Mouse (Mus musculus): ENCODE data around the gene Pak7.
"Not testable (repeated sequence)": the region's sequence is repeated elsewhere in the genome, so short reads cannot be mapped to it uniquely, and the experiment has no call there.

The Pak7 gene

GRCm38 (mm10) chr2:136387181-136388131 is at the start of gene Pak7:
Gene Pak7, minus strand, starts transcription at chr2:136387967.
- in situ Hi-C loops (cut with MboI, MseI): no loop called here

DNA sequence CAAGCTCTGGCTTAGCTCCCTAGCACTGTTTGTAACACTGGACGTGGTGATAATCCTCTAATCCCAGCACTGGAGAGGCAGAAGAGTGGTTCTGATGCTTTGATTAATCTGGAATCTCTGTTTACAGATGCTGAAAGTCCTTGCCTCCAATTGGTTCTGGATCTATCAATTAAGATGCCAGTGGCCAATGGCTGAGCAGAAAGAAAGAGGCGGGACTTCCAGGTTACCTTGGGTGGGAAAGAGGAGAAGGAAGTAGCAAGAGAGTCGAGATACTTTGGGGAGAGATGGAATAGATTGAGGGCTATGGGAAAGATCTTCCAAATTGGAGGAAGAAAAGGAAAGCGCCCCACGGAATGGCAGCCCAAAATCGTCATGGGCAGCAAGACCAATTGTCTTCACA is 37.8 kb upstream of the Pak7 start:
- in situ Hi-C loops (cut with MboI, MseI): no loop called here

DNA sequence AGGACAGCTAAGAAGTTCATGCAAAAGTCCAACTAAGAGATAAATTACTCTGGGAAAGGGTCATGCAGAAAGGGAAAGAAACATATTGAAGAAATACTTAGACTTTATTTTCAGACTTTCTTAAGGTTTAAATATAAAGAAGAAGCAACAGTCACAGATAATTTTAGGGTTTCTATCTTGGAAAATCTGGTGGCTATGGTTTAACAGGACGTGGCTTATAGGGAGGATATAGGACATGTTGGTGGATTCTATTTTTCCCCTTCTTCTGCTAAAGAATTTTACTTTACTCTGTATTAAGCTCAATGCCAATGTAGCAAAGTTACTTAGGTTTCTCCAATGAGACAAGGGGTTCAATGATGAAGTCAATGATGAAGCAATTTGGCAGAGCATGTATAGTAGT is 31.8 kb upstream of the Pak7 start:
- in situ Hi-C loops (cut with MboI, MseI): no loop called here

DNA sequence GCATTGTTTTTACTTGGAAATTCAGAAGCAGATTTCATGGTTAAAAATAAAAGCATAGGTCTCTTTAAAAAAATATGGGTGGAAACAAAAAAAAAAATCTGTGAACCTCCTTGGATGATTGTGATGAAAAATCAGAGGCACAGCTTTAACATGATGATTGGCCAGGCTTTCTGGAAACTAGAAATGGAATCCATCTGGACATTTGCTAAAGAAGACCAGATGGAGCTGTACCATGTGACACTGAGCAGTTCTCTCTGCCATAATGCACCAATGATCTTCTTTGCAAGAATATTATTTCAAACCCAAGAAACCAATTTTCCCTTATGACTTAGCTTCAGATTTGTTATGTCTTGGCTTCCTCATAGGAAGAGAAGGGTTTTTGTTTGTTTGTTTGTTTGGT is 28.6 kb upstream of the Pak7 start:
- in situ Hi-C loops (cut with MboI, MseI): no loop called here

- in situ Hi-C loops (cut with MboI, MseI): no loop called here
Measured at GRCm38 (mm10) chr2:136402587-136402986, 14.8 kb upstream of the Pak7 start.

DNA sequence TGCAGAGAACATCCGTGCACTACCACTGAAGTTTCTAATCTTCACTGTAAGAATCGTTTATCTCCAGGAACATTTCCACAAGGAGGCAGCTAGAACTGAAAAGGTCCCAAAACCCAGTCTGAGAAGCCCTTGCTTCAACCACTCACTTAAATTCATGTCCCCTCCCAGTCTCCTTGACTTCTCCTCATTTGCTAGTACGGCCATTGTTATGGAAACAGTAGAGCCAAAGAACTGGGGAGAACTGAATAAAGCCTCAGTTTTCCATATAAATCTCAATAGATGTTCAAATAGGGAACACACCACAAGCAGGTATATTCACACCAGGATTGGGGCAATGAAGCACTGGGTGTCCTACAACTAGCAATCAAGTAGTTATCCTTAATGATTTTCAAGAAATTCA is 12.4 kb downstream of the Pak7 start:
- in situ Hi-C loops (cut with MboI, MseI): no loop called here

DNA sequence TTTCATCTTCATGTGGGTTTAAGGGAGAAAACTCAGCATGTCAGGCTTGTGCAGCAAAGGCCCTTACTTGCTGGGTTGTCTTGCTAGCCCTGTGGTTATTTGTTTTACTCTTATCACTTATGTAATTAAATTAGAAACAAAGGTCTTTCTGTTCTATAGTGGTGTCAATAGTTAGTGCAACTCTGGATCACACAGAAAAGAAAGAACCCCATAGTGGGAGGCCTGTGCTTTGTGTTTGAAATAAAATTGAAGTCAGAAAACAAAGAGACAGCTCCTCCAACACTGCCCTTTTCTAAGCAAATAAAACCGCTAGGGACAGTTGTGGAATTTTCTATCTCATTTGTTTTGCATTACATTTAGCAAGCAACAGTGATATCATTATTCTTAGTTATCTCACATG is 15.4 kb downstream of the Pak7 start:
- in situ Hi-C loops (cut with MboI, MseI): no loop called here

DNA sequence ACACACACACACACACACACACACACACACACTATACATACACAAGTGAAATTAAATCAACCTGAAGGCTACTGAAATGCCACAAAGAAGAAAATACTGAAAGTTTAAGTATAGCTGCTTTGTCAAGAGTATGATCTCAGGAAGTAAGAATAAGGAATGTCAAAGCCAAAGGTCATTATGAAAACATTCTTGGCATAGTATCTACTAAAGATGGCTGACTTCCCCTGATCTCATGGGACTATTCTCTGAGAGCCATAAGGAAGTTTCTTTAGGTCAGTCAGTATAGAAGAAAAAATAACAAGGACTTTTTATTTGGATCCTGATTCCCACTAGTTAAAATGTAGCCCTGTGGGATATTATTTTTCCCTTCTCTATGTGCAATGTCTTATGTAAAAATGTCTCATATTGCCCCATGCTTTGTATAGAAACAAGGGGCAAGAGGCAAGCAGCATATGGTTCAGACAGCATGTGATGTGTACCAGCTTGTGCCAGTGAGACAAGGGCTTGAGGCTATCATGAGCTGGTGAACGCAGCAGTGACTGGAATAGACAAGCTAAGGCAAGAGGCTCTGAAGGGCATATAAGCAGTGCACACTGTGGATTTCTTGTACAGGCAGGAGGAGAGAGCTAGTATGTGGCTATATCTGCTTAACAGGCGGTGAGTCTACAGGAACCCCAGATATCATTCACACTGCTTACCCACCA is 36.2 kb downstream of the Pak7 start:
- in situ Hi-C loops (cut with MboI, MseI): no loop called here

DNA sequence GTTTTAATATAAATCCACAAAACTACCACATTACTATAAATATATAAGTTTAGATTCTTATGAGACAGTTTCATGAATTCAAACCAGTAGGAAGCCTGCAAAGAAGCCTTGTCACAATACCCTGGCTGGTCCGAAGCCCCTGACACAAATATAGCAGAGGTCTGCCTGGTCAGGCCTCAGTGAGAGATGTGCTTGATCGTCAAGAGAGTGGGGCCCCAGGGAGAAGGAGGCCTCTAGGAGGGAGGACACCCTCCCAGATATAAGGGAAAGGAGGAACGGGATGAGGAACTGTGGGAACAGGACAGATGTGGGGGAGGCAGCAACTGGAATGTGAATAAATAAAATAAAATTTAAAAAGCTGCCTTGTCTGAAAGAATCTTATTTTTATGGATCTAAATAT is 37.3 kb downstream of the Pak7 start:
- in situ Hi-C loops (cut with MboI, MseI): no loop called here

GRCm38 (mm10) chr2:136349671-136350275 is 38.0 kb downstream of the Pak7 start:
- in situ Hi-C loops (cut with MboI, MseI): no loop called here

- in situ Hi-C loops (cut with MboI, MseI): not testable (repeated sequence)
Measured at GRCm38 (mm10) chr2:136344240-136344780, 43.5 kb downstream of the Pak7 start.

DNA sequence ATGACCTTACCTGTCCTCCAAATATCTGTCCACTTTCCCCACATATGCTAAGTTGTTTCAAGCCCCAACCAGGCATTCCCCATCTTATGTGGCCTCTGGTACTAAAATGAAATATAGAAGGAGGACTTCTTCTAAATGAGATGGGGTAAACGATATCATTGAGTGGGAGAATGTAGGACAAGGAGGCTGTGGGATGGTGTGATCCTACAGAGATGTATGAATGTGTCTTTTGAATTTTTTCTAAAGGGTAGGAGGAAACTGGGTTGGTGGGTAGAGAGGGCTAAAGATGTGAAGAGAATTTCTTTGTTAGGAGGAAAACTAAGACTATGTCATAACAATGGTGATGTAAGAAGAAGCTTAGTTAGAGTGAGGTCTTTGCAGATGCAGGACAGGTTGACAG is 57.8 kb downstream of the Pak7 start:
- in situ Hi-C loops (cut with MboI, MseI): no loop called here

DNA sequence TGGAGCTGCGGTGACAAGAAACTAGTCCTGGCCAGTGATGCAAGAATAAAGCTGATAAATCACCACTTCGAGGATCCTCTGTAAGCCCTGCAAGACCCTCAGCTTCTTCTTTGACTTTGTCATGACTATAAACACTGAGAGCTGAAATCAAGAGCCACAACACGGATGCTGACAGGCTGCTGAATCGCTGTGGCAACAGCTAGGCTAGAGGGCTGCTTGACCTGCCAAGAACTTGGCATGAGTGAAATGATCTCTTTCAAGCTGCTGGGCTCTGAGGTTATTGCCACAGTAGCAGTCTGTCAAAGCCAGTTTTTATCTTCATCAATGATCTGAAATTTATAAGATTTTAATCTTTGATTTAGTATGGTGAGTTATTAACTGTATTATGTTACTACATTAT is 62.1 kb downstream of the Pak7 start:
- in situ Hi-C loops (cut with MboI, MseI): no loop called here

DNA sequence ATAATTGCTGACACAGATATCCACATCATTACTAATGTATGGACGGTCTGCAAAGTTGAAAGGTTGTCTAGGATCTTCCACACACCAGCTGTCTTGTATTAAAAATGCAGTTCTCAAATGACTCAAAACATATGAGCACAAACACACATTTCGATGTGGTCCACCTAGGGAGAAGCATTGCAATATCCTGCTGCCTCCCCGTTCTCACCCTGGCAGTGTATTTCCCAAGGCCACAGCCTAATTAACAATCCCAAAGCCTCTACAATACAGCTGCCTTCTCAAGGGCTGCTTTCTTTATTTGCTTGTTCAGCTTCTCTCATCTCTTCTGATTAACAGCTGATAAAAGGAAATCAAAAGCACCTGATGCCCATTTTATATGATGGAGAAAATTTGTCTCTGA is 78.5 kb downstream of the Pak7 start:
- in situ Hi-C loops (cut with MboI, MseI): no loop called here

DNA sequence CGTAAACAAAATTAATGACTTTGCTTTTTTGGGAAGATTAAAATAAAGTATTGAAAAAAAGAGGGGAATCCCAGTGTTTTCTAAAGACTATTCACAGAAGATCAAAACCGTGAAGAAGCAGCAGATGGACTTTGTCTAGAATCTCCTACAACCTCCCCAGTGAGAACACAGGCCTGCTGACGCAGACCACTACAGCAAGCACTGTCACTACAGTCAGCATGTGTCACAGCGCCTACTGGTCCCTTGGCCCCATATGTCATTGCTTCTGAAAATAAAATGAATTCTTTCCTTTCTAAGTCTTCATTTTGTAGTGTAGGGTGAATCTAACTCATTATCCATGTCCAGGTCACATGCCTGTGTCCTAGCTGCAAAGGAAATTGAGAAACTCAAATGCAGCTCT is 79.0 kb downstream of the Pak7 start:
- in situ Hi-C loops (cut with MboI, MseI): no loop called here

GRCm38 (mm10) chr2:136302201-136302600 is 85.6 kb downstream of the Pak7 start:
- in situ Hi-C loops (cut with MboI, MseI): no loop called here

DNA sequence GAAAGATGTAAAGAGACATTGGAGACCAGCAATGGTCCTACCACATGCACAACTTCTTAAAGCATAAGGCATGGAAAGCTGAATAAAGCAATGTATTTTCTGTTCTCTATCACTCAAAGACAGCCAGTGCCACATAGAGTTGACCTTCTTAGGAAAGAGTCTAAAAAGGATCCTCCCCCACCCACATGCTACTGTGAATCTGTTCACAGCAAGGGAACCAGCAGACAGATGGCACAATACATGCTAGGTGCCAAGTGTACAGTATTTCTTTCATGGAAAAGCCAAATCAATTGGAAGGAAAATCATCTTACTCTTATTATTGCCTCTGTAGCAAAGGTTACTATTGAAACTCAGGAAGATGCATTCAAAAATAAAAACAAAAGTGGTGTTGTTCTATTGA is 86.4 kb downstream of the Pak7 start:
- in situ Hi-C loops (cut with MboI, MseI): no loop called here

- in situ Hi-C loops (cut with MboI, MseI): no loop called here
Measured at GRCm38 (mm10) chr2:136297371-136297770, 90.4 kb downstream of the Pak7 start.

DNA sequence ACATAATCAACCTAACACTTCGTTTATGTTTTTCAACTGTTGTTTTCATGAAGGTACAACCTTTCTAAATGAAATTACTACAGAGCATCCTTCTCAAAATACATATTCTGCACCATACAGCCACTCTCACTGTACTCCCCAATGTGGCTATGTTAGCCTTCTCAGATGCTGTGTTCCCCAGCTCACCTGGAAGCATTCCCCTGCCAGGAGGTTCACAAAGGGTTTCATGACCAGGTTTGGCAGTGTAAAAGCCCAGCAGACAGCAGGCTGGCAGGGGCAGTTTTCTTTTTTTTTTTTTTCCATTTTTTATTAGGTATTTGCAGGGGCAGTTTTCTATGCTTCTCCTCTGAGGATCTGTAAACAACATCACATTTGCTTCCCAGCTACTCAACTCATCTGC is 105.7 kb downstream of the Pak7 start:
- in situ Hi-C loops (cut with MboI, MseI): no loop called here

DNA sequence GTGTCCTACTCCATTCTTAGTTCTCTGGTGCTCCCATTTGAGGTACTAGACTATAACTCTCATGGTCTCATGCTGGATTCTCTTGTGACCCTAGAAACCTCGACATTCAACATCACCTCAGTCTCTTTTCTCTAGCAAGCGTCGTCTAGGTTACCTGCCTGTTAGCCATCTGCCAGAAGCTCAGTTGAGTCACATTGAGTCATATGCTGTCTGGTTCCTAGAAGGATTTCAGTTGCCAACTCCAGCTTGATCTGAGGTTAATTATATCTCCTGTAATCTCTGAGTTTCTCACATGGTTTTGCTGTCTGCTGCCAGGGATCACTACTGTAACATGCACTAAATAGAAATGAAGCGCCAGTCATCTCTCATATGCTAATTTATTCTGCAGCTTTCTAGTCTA is 145.8 kb downstream of the Pak7 start:
- in situ Hi-C loops (cut with MboI, MseI): not testable (repeated sequence)

GRCm38 (mm10) chr2:136231228-136231627 is 156.5 kb downstream of the Pak7 start:
- in situ Hi-C loops (cut with MboI, MseI): no loop called here

GRCm38 (mm10) chr2:136204034-136204433 is 183.7 kb downstream of the Pak7 start:
- in situ Hi-C loops (cut with MboI, MseI): no loop called here
